In genomic region chr15:42207187-42207846, GRCm38 (mm10) we compare ENCODE assay signal across 8 mouse cellular contexts.
DNase-seq lines count a peak whose midpoint lies in the region; ATAC-seq and TF ChIP-seq lines count a peak whose summit lies in the region.

No protein-coding gene starts in this region.

- TF ChIP-seq POLR2A in kidney, adult 2 months (IDR thresholded peaks at IDR 0.05; ENCODE audit: low read depth, low read length), result no peak

- no peaks in the 10 kb centered on the region for H3K36me3 ChIP-seq in kidney, adult 2 months (ENCODE audit: control insufficient read depth, insufficient read depth, low read length)
- H3K36me3 ChIP-seq in kidney, postnatal 0 days (ENCODE audit: insufficient read depth, low read length), result no peaks in the 10 kb centered on the region

- H3K27me3 ChIP-seq in kidney, adult 2 months (replicated peaks; ENCODE audit: control insufficient read depth, insufficient read depth, low read length), result no peaks in the 10 kb centered on the region
- H3K27me3 ChIP-seq in kidney, postnatal 0 days (ENCODE audit: insufficient read depth, low read length), result no peaks in the 10 kb centered on the region

- peak; percentile 19 for DNase-seq in kidney, adult 2 months
- no peak for DNase-seq in kidney, adult 8-10 months
- peak; percentile 20 for DNase-seq in Muller cell, postnatal 12 days (ENCODE audit: inconsistent ontology term)
- peak; percentile 83 for DNase-seq in kidney, postnatal 0 days (ENCODE audit: low spot score)
- DNase-seq in retina, postnatal 1 day, result peak; percentile 69
- no peak for DNase-seq in ovary, adult 18-20 months (ENCODE audit: low spot score)
- no peak for DNase-seq in gastrocnemius, postnatal 36 days

- no peak overlapping the region for H3K4me2 ChIP-seq in kidney, postnatal 0 days (ENCODE audit: low read length)

- H3K4me1 ChIP-seq in kidney, adult 2 months (ENCODE audit: control insufficient read depth, insufficient read depth, low read length), result no peaks in the 10 kb centered on the region
- H3K4me1 ChIP-seq in kidney, postnatal 0 days (replicated peaks; ENCODE audit: insufficient read depth, low read length), result no peaks in the 10 kb centered on the region

- 31% methylated on average over 5 of the region's 5 CpGs for WGBS in kidney, adult 2 months
- WGBS in kidney, postnatal 0 days, result 33% methylated on average over 5 of the region's 5 CpGs

- H3K4me3 ChIP-seq in kidney, adult 2 months (ENCODE audit: insufficient read depth, low read depth, low read length), result no peak overlapping the region
- H3K4me3 ChIP-seq in kidney, postnatal 0 days (replicated peaks; ENCODE audit: low read depth, low read length), result no peak overlapping the region

- peak; percentile 34; the same call in 1 of the 2 replicates for TF ChIP-seq CTCF in kidney, adult 2 months (conservative IDR thresholded peaks at IDR 0.05; ENCODE audit: insufficient read depth, insufficient read length, low read depth, low read length)
- peak; percentile 63 for TF ChIP-seq CTCF in kidney, postnatal 0 days (IDR thresholded peaks at IDR 0.05; ENCODE audit: low read depth)

- no peaks in the 10 kb centered on the region for H3K9me3 ChIP-seq in kidney, postnatal 0 days (replicated peaks; ENCODE audit: low read length)

- H3K9ac ChIP-seq in kidney, postnatal 0 days (ENCODE audit: low read depth, low read length), result no peak overlapping the region

- no peak overlapping the region for H3K27ac ChIP-seq in kidney, adult 2 months (ENCODE audit: insufficient read depth, low read depth, low read length)
- no peak overlapping the region for H3K27ac ChIP-seq in kidney, postnatal 0 days

- intact Hi-C loops in gastrocnemius, postnatal 36 days (cut with DNase I), result no loop called here

- ATAC-seq in common myeloid progenitor, adult 5-6 weeks (replicated peaks; ENCODE audit: low read depth, poor library complexity, severe bottlenecking), result peak; percentile 99
- peak; percentile 57; the same call in 1 of the 2 replicates for ATAC-seq in kidney, postnatal 0 days (replicated peaks; ENCODE audit: low FRiP score, low read depth)

Comparison
In these comparisons a context has a peak if more than half of its experiments do, and no peak if none do; other contexts are left out.
1. DNase-seq: peak in kidney, adult 2 months (single experiment), Muller cell, postnatal 12 days (single experiment), kidney, postnatal 0 days (single experiment) and retina, postnatal 1 day (single experiment); none in kidney, adult 8-10 months (0 of 2), ovary, adult 18-20 months (single experiment) and gastrocnemius, postnatal 36 days (0 of 2).